Mouse (Mus musculus) neural tube, embryonic 14.5 days (tissue): ENCODE data around the gene Cmip. TPM values are rescaled to one million over a fixed set of nuclear protein-coding genes. Genes with fewer than 3 reads are reported as not detected.

ENCODE experiments used
- ATAC-seq: fragments of 200-750 bp; cut with Nextera tagmentation; 2 replicates; pipeline ENCODE4 v1.8.0; 2017; ENCODE audit warnings: low read depth, mild to moderate bottlenecking, moderate TSS enrichment, moderate library complexity
- H3K27ac ChIP-seq: fragments of 300-500 bp; sonication (generic); 2 replicates; pipeline ENCODE4 v1.5.1; 2014; ENCODE audit warnings: low read depth, mild to moderate bottlenecking, control low read depth, low read length, moderate library complexity, mixed read lengths
- H3K27me3 ChIP-seq: fragments of 300-500 bp; sonication (generic); 2 replicates; pipeline ENCODE4 v1.6.1; 2014; ENCODE audit warnings: low read length; ENCODE audit not compliant: control insufficient read depth, insufficient read depth
- H3K36me3 ChIP-seq: fragments of 300-500 bp; sonication (generic); 2 replicates; pipeline ENCODE4 v1.6.1; 2014; ENCODE audit warnings: low read length, mixed read lengths; ENCODE audit not compliant: control insufficient read depth, insufficient read depth
- H3K4me1 ChIP-seq: fragments of 300-500 bp; sonication (generic); 2 replicates; pipeline ENCODE4 v1.6.1; 2014; ENCODE audit warnings: low read length; ENCODE audit not compliant: control insufficient read depth, insufficient read depth
- H3K4me2 ChIP-seq: fragments of 300-500 bp; sonication (generic); 2 replicates; pipeline ENCODE4 v1.6.1; 2014; ENCODE audit warnings: mild to moderate bottlenecking, low read depth, low read length, control low read depth
- H3K4me3 ChIP-seq: fragments of 300-500 bp; sonication (generic); 2 replicates; pipeline ENCODE4 v1.5.1; 2014; ENCODE audit warnings: low read depth, low read length, control low read depth, mixed read lengths
- H3K9ac ChIP-seq: fragments of 300-500 bp; sonication (generic); replicated peaks from 2 replicates; pipeline ENCODE4 v1.6.1; 2014; ENCODE audit warnings: low read depth, mild to moderate bottlenecking, control low read depth, low read length, mixed read lengths
- H3K9me3 ChIP-seq: fragments of 300-500 bp; sonication (generic); 2 replicates; pipeline ENCODE4 v1.6.1; 2016; ENCODE audit warnings: low read length; ENCODE audit not compliant: control insufficient read depth
- WGBS: fragments of 180-500 bp; shearing (Covaris S2); extraction: QIAGEN DNeasy Blood & Tissue Kit; methylation state at CpG from one replicate; pipeline ENCODE4 v1.1.7; 2014; 5-methylcytosine and 5-hydroxymethylcytosine counted together
- polyA plus RNA-seq: library from polyadenylated mRNA; unstranded; fragments of >200 nt; fragmentation: Nextera tagmentation; extraction: Ambion mirVana; gene quantifications from 2 replicates; pipeline ENCODE4 v1.2.1, GENCODE M21; 2014

The Cmip gene
- polyA plus RNA-seq, 1 experiment from 2014 or later = 135 TPM

GRCm38 (mm10) chr8:117430624-117431023, 173.8 kb downstream of the Cmip start:
- no peaks in the 10 kb centered on the region for H3K9me3 ChIP-seq
- ATAC-seq = no peak
- no peak overlapping the region for H3K9ac ChIP-seq
- H3K4me2 ChIP-seq = no peak overlapping the region
- no peaks in the 10 kb centered on the region for H3K27me3 ChIP-seq
- H3K27ac ChIP-seq = no peak overlapping the region
- H3K4me1 ChIP-seq = no peaks in the 10 kb centered on the region
- H3K36me3 ChIP-seq = peaks cover 28% of the 10 kb centered on the region
- no peak overlapping the region for H3K4me3 ChIP-seq
- 93% methylated on average over 4 of the region's 4 CpGs for WGBS

GRCm38 (mm10) chr8:117431554-117431953, 174.7 kb downstream of the Cmip start:
- H3K4me1 ChIP-seq = no peaks in the 10 kb centered on the region
- H3K4me2 ChIP-seq = no peak overlapping the region
- no peak overlapping the region for H3K9ac ChIP-seq
- no peak overlapping the region for H3K27ac ChIP-seq
- peaks cover 34% of the 10 kb centered on the region for H3K36me3 ChIP-seq
- no peak overlapping the region for H3K4me3 ChIP-seq
- 79% methylated on average over 3 of the region's 3 CpGs for WGBS
- H3K9me3 ChIP-seq = no peaks in the 10 kb centered on the region
- ATAC-seq = no peak
- H3K27me3 ChIP-seq = no peaks in the 10 kb centered on the region

GRCm38 (mm10) chr8:117432111-117432510, 175.2 kb downstream of the Cmip start:
- Histone ChIP-seq H3K27me3 (no peaks in the 10 kb centered on the region), H3K4me2 (no peak overlapping the region), H3K9me3 (no peaks in the 10 kb centered on the region), H3K27ac (no peak overlapping the region), H3K36me3 (peaks cover 38% of the 10 kb centered on the region), H3K9ac (no peak overlapping the region), H3K4me3 (no peak overlapping the region), H3K4me1 (no peaks in the 10 kb centered on the region)
- no peak for ATAC-seq
- 83% methylated on average over 8 of the region's 8 CpGs for WGBS

GRCm38 (mm10) chr8:117433968-117434367, 177.1 kb downstream of the Cmip start:
- Histone ChIP-seq H3K27me3 (no peaks in the 10 kb centered on the region), H3K9me3 (no peaks in the 10 kb centered on the region), H3K4me3 (no peak overlapping the region), H3K4me1 (no peaks in the 10 kb centered on the region), H3K4me2 (no peak overlapping the region), H3K9ac (no peak overlapping the region), H3K36me3 (peaks cover 42% of the 10 kb centered on the region), H3K27ac (no peak overlapping the region)
- ATAC-seq = no peak
- WGBS = 80% methylated on average over 10 of the region's 10 CpGs

GRCm38 (mm10) chr8:117436786-117437185, 179.9 kb downstream of the Cmip start:
- Histone ChIP-seq H3K27ac (no peak overlapping the region), H3K9ac (no peak overlapping the region), H3K36me3 (peaks cover 24% of the 10 kb centered on the region; the same call in 1 of the 2 replicates), H3K4me3 (no peak overlapping the region), H3K4me1 (no peaks in the 10 kb centered on the region), H3K9me3 (no peaks in the 10 kb centered on the region), H3K4me2 (no peak overlapping the region), H3K27me3 (no peaks in the 10 kb centered on the region)
- WGBS = 97% methylated on average over 15 of the region's 15 CpGs
- ATAC-seq = no peak

GRCm38 (mm10) chr8:117437616-117438015, 180.8 kb downstream of the Cmip start:
- WGBS = 92% methylated on average over 5 of the region's 5 CpGs

GRCm38 (mm10) chr8:117440317-117440716, 183.5 kb downstream of the Cmip start:
- peaks cover 8% of the 10 kb centered on the region for H3K4me1 ChIP-seq
- no peak overlapping the region for H3K4me3 ChIP-seq
- 92% methylated on average over 14 of the region's 14 CpGs for WGBS
- no peak overlapping the region for H3K27ac ChIP-seq
- H3K36me3 ChIP-seq = peaks cover 25% of the 10 kb centered on the region; the same call in 1 of the 2 replicates
- ATAC-seq = no peak
- no peak overlapping the region for H3K9ac ChIP-seq
- no peak overlapping the region for H3K4me2 ChIP-seq
- H3K27me3 ChIP-seq = no peaks in the 10 kb centered on the region
- H3K9me3 ChIP-seq = no peaks in the 10 kb centered on the region

More at GRCm38 (mm10) chr8:117437616-117438015, 180.8 kb downstream of the Cmip start:
- no peak overlapping the region for H3K27ac ChIP-seq
- H3K27me3 ChIP-seq = no peaks in the 10 kb centered on the region
- H3K36me3 ChIP-seq = peaks cover 24% of the 10 kb centered on the region; the same call in 1 of the 2 replicates
- no peak overlapping the region for H3K4me3 ChIP-seq
- H3K9ac ChIP-seq = no peak overlapping the region
- no peak overlapping the region for H3K4me2 ChIP-seq
- no peaks in the 10 kb centered on the region for H3K9me3 ChIP-seq
- H3K4me1 ChIP-seq = no peaks in the 10 kb centered on the region
- no peak for ATAC-seq

- Histone ChIP-seq H3K36me3 (peaks cover 29% of the 10 kb centered on the region; the same call in 1 of the 2 replicates), H3K9me3 (no peaks in the 10 kb centered on the region), H3K4me3 (no peak overlapping the region), H3K4me2 (no peak overlapping the region), H3K27me3 (no peaks in the 10 kb centered on the region), H3K27ac (no peak overlapping the region), H3K4me1 (peaks cover 12% of the 10 kb centered on the region), H3K9ac (no peak overlapping the region)
- WGBS = 96% methylated on average over 6 of the region's 6 CpGs
- no peak for ATAC-seq
Measured at GRCm38 (mm10) chr8:117440759-117441158, 183.9 kb downstream of the Cmip start.

- 35% methylated on average over 5 of the region's 5 CpGs for WGBS
- Histone ChIP-seq H3K4me2 (no peak overlapping the region), H3K36me3 (peaks cover 27% of the 10 kb centered on the region), H3K9ac (no peak overlapping the region), H3K27me3 (no peaks in the 10 kb centered on the region), H3K27ac (peak overlapping the region; percentile 80), H3K4me3 (no peak overlapping the region), H3K9me3 (no peaks in the 10 kb centered on the region), H3K4me1 (peaks cover 25% of the 10 kb centered on the region)
- peak; percentile 63; the same call in 1 of the 2 replicates for ATAC-seq
Measured at GRCm38 (mm10) chr8:117445507-117445906, 188.6 kb downstream of the Cmip start.
